7 mouse cellular contexts compared by ENCODE assay signal in genomic region chr2:32847468-32847821, GRCm38 (mm10). TPM values are rescaled to one million over a fixed set of nuclear protein-coding genes. Genes with fewer than 3 reads are reported as not detected.
DNase-seq lines count a peak whose midpoint lies in the region; ATAC-seq and TF ChIP-seq lines count a peak whose summit lies in the region.

No protein-coding gene starts in this region.

- H3K4me2 ChIP-seq in forebrain, embryonic 14.5 days (ENCODE audit: low read length), result peak overlapping the region; percentile 62
- peak overlapping the region; percentile 98 for H3K4me2 ChIP-seq in liver, embryonic 15.5 days

- no peak for TF ChIP-seq POLR2A in spleen, adult 2 months (IDR thresholded peaks at IDR 0.05; ENCODE audit: low read depth, low read length)

- H3K27me3 ChIP-seq in spleen, adult 2 months (ENCODE audit: control insufficient read depth, insufficient read depth, low read length), result no peaks in the 10 kb centered on the region
- 0 out of 2 replicates have a peak, but pooled peaks cover 2% of the 10 kb centered on the region for H3K27me3 ChIP-seq in forebrain, embryonic 14.5 days (replicated peaks; ENCODE audit: control insufficient read depth, insufficient read depth, low read length)
- peaks cover 42% of the 10 kb centered on the region for H3K27me3 ChIP-seq in liver, embryonic 15.5 days

- TF ChIP-seq CTCF in spleen, adult 2 months (IDR thresholded peaks at IDR 0.05; ENCODE audit: extremely low read depth, insufficient read depth, insufficient read length, insufficient replicate concordance), result no peak

- H3K27ac ChIP-seq in spleen, adult 2 months (ENCODE audit: insufficient read depth, low read length), result no peak overlapping the region
- H3K27ac ChIP-seq in forebrain, embryonic 14.5 days (ENCODE audit: low read depth, low read length), result no peak overlapping the region
- H3K27ac ChIP-seq in liver, embryonic 15.5 days (replicated peaks), result no peak overlapping the region

- H3K4me3 ChIP-seq in spleen, adult 2 months (ENCODE audit: extremely low read depth, insufficient read depth, insufficient read length), result peak overlapping the region; percentile 37; the same call in 1 of the 2 replicates
- peak overlapping the region; percentile 63; the same call in 1 of the 2 replicates for H3K4me3 ChIP-seq in forebrain, embryonic 14.5 days (ENCODE audit: low read depth, low read length)
- peak overlapping the region; percentile 70 for H3K4me3 ChIP-seq in liver, embryonic 15.5 days (replicated peaks)

- no peak for DNase-seq in spleen, adult 2 months (ENCODE audit: low read depth in 1 of 2, low spot score in 2 of 2)
- no peak for DNase-seq in spleen, postnatal 36 days (ENCODE audit: low spot score in 2 of 2)
- no peak for DNase-seq in forebrain, embryonic 14.5 days (ENCODE audit: low spot score)
- no peak for DNase-seq in retina, postnatal 1 day
- no peak for DNase-seq in lung, postnatal 36 days
- DNase-seq in layer of hippocampus, adult 9-11 months, result no peak

- peak overlapping the region; percentile 32; the same call in 1 of the 2 replicates for H3K9ac ChIP-seq in forebrain, embryonic 14.5 days (ENCODE audit: low read length)
- H3K9ac ChIP-seq in liver, embryonic 15.5 days, result 0 out of 2 replicates have a peak overlapping the region, but pooled peaks have one; percentile 28

- no peaks in the 10 kb centered on the region for H3K36me3 ChIP-seq in spleen, adult 2 months (ENCODE audit: control insufficient read depth, insufficient read depth, low read length)
- H3K36me3 ChIP-seq in forebrain, embryonic 14.5 days (ENCODE audit: control insufficient read depth, insufficient read depth, low read length), result no peaks in the 10 kb centered on the region
- no peaks in the 10 kb centered on the region for H3K36me3 ChIP-seq in liver, embryonic 15.5 days (replicated peaks)

- no peaks in the 10 kb centered on the region; the same call in 1 of the 2 replicates for H3K4me1 ChIP-seq in spleen, adult 2 months (ENCODE audit: control insufficient read depth, insufficient read depth, insufficient read length)
- no peaks in the 10 kb centered on the region; the same call in none of the 2 replicates for H3K4me1 ChIP-seq in forebrain, embryonic 14.5 days (ENCODE audit: control insufficient read depth, insufficient read depth, low read length)
- H3K4me1 ChIP-seq in liver, embryonic 15.5 days (replicated peaks), result peaks cover 21% of the 10 kb centered on the region

- peak; percentile 49 for ATAC-seq in forebrain, embryonic 14.5 days
- ATAC-seq in liver, embryonic 15.5 days (ENCODE audit: insufficient read depth), result peak; percentile 24

- 54% methylated on average over 6 of the region's 6 CpGs for WGBS in spleen, adult 2 months
- 53% methylated on average over 6 of the region's 6 CpGs for WGBS in forebrain, embryonic 14.5 days
- 48% methylated on average over 6 of the region's 6 CpGs for WGBS in liver, embryonic 15.5 days (ENCODE audit: insufficient replicate concordance)

- no peaks in the 10 kb centered on the region for H3K9me3 ChIP-seq in forebrain, embryonic 14.5 days (replicated peaks; ENCODE audit: control insufficient read depth, low read length)
- no peaks in the 10 kb centered on the region for H3K9me3 ChIP-seq in liver, embryonic 15.5 days (replicated peaks)

RNA-seq across cellular contexts. Expression of gene Stxbp1, which starts 0.4 kb away (rescaled TPM):
- 5.5 and 5.6 TPM in 2 replicates for polyA plus RNA-seq in spleen, adult 2 months (2012; rRNA removed)
- 127 and 174 TPM in 2 replicates for polyA plus RNA-seq in forebrain, embryonic 14.5 days (2014; fragmentation: Nextera tagmentation; extraction: Ambion mirVana)
- polyA plus RNA-seq in liver, embryonic 15.5 days (2015; fragmentation: Nextera tagmentation; extraction: Ambion mirVana), result 2.4 and 2.5 TPM in 2 replicates

RNA-seq across cellular contexts. Expression of gene Fam129b, which starts 28.5 kb away (rescaled TPM):
- 11.0 and 11.6 TPM in 2 replicates for polyA plus RNA-seq in spleen, adult 2 months (2012; rRNA removed)
- polyA plus RNA-seq in forebrain, embryonic 14.5 days (2014; fragmentation: Nextera tagmentation; extraction: Ambion mirVana), result 13.8 and 17.7 TPM in 2 replicates
- 8.5 and 11.6 TPM in 2 replicates for polyA plus RNA-seq in liver, embryonic 15.5 days (2015; fragmentation: Nextera tagmentation; extraction: Ambion mirVana)

Comparison
In these comparisons a context has a peak if more than half of its experiments do, and no peak if none do; other contexts are left out.
1. RNA of gene Stxbp1, which starts 0.4 kb away (polyA plus RNA-seq): 127 to 174 TPM in forebrain, embryonic 14.5 days; 5.5 to 5.6 TPM in spleen, adult 2 months and 2.4 to 2.5 TPM in liver, embryonic 15.5 days; every median in the first group is over 10 times any median in the second.
2. Peak in every context shown above with its lines, with median percentiles within 50 percentile points of each other: H3K4me3 ChIP-seq.